ENCODE assay signal across 9 mouse cellular contexts in genomic region chr11:71346024-71346423, GRCm38 (mm10).
DNase-seq lines count a peak whose midpoint lies in the region; ATAC-seq and TF ChIP-seq lines count a peak whose summit lies in the region.
"Had no signal": no experiment of that assay in that cellular context is flagged by ENCODE, and none has a peak within 500 bp of the region (broad histone marks: within the 10 kb centered on the region; RNA-seq: fewer than 3 reads in every experiment).

No protein-coding gene starts in this region.

- 51% methylated on average over 3 of the region's 3 CpGs for WGBS in kidney, embryonic 16.5 days
- WGBS in lung, adult 2 months = 27% methylated on average over 3 of the region's 3 CpGs

- H3K4me3 ChIP-seq in kidney, embryonic 16.5 days (ENCODE audit: low read length) = no peak overlapping the region
- no peak overlapping the region for H3K4me3 ChIP-seq in left cerebral cortex, adult 2 months
- no peak overlapping the region for H3K4me3 ChIP-seq in lung, adult 2 months (replicated peaks; ENCODE audit: extremely low read depth, low read depth, low read length)
- H3K4me3 ChIP-seq: liver, embryonic 15.5 days had no signal

- no peaks in the 10 kb centered on the region for H3K36me3 ChIP-seq in kidney, embryonic 16.5 days (ENCODE audit: insufficient read depth, low read length)
- H3K36me3 ChIP-seq: liver, embryonic 15.5 days had no signal

- no peak for ATAC-seq in kidney, embryonic 16.5 days (ENCODE audit: low FRiP score, low TSS enrichment)
- no peak for ATAC-seq in CD4-positive, CD25-positive, alpha-beta regulatory T cell, adult 4 months

- no peak overlapping the region for H3K27ac ChIP-seq in kidney, embryonic 16.5 days (ENCODE audit: low read length)
- no peak overlapping the region for H3K27ac ChIP-seq in left cerebral cortex, adult 2 months
- H3K27ac ChIP-seq: liver, embryonic 15.5 days had no signal

- 0 out of 2 replicates have a peak, but pooled peaks cover 2% of the 10 kb centered on the region for H3K27me3 ChIP-seq in kidney, embryonic 16.5 days (ENCODE audit: insufficient read depth, low read length)
- H3K27me3 ChIP-seq: liver, embryonic 15.5 days had no signal

- DNase-seq in kidney, adult 18-20 months = peak; percentile 8
- DNase-seq in adrenal gland, postnatal 25 days = peak; percentile 58
- peak; percentile 60 to 62 for DNase-seq in cerebellum, postnatal 36 days
- DNase-seq in left cerebral cortex, adult 2 months (ENCODE audit: extremely low spot score in 1 of 2, low spot score in 2 of 2) = peak; percentile 13 to 28
- no peak for DNase-seq in spleen, postnatal 4 days (ENCODE audit: low spot score in 2 of 2)
- DNase-seq in lung, adult 2 months = no peak

- H3K9ac ChIP-seq in kidney, embryonic 16.5 days (replicated peaks; ENCODE audit: low read length) = no peak overlapping the region
- H3K9ac ChIP-seq: liver, embryonic 15.5 days had no signal

- intact Hi-C loops in left cerebral cortex, adult 2 months (cut with DNase I) = loop anchor here (1.0 to 5.0 kb wide), 2 partner anchors 406 to 692 kb away; no protein-coding TSS in a partner anchor

- H3K4me2 ChIP-seq in kidney, embryonic 16.5 days (replicated peaks; ENCODE audit: low read depth, low read length) = no peak overlapping the region
- H3K4me2 ChIP-seq: liver, embryonic 15.5 days had no signal

- no peaks in the 10 kb centered on the region for H3K4me1 ChIP-seq in kidney, embryonic 16.5 days (ENCODE audit: insufficient read depth, low read length)
- no peaks in the 10 kb centered on the region for H3K4me1 ChIP-seq in lung, adult 2 months (ENCODE audit: control insufficient read depth, insufficient read depth, low read length)
- H3K4me1 ChIP-seq: liver, embryonic 15.5 days had no signal

- peak; percentile 57 for TF ChIP-seq CTCF in left cerebral cortex, adult 2 months (IDR thresholded peaks at IDR 0.05)
- TF ChIP-seq CTCF in lung, adult 2 months (IDR thresholded peaks at IDR 0.05; ENCODE audit: insufficient read depth, low read length) = no peak

- H3K9me3 ChIP-seq in kidney, embryonic 16.5 days (ENCODE audit: low read length) = no peaks in the 10 kb centered on the region
- H3K9me3 ChIP-seq: liver, embryonic 15.5 days had no signal

- no peak for TF ChIP-seq POLR2A in lung, adult 2 months (IDR thresholded peaks at IDR 0.05; ENCODE audit: borderline replicate concordance, extremely low read depth, low read depth, low read length)

Comparison
In these comparisons a context has a peak if more than half of its experiments do, and no peak if none do; other contexts are left out.
1. DNase-seq: peak in kidney, adult 18-20 months (single experiment), adrenal gland, postnatal 25 days (single experiment), cerebellum, postnatal 36 days (2 of 2) and left cerebral cortex, adult 2 months (2 of 2); none in spleen, postnatal 4 days (0 of 2) and lung, adult 2 months (single experiment).